Mouse (Mus musculus) embryonic facial prominence, embryonic 12.5 days (tissue): ENCODE measurements around the gene Taf4. TPM values are rescaled to one million over a fixed set of nuclear protein-coding genes. Genes with fewer than 3 reads are reported as not detected.

ENCODE experiments used
- ATAC-seq: fragments of 200-750 bp; cut with Nextera tagmentation; 2 replicates; pipeline ENCODE4 v1.8.0; 2017; ENCODE audit not compliant: insufficient number of reproducible peaks, insufficient read depth, low FRiP score, low TSS enrichment
- H3K27ac ChIP-seq: fragments of 300-500 bp; sonication (generic); 2 replicates; pipeline ENCODE4 v1.5.1; 2016; ENCODE audit warnings: mild to moderate bottlenecking
- H3K27me3 ChIP-seq: fragments of 300-500 bp; sonication (generic); 2 replicates; pipeline ENCODE4 v1.6.1; 2016; ENCODE audit warnings: mild to moderate bottlenecking, moderate library complexity
- H3K36me3 ChIP-seq: fragments of 300-500 bp; sonication (generic); 2 replicates; pipeline ENCODE4 v1.6.1; 2016; ENCODE audit warnings: mild to moderate bottlenecking
- H3K4me1 ChIP-seq: fragments of 300-500 bp; sonication (generic); 2 replicates; pipeline ENCODE4 v1.6.1; 2016
- H3K4me2 ChIP-seq: fragments of 300-500 bp; sonication (generic); replicated peaks from 2 replicates; pipeline ENCODE4 v1.6.1; 2016; ENCODE audit warnings: mild to moderate bottlenecking, moderate library complexity
- H3K4me3 ChIP-seq: fragments of 300-500 bp; sonication (generic); 2 replicates; pipeline ENCODE4 v1.5.1; 2016; ENCODE audit warnings: mild to moderate bottlenecking
- H3K9ac ChIP-seq: fragments of 300-500 bp; sonication (generic); 2 replicates; pipeline ENCODE4 v1.6.1; 2016; ENCODE audit warnings: mild to moderate bottlenecking, moderate library complexity
- H3K9me3 ChIP-seq: fragments of 300-500 bp; sonication (generic); 2 replicates; pipeline ENCODE4 v1.6.1; 2016; ENCODE audit warnings: mild to moderate bottlenecking, moderate library complexity
- WGBS: fragments of 180-500 bp; shearing (Covaris S2); methylation state at CpG from one replicate; pipeline ENCODE4 v1.1.7; 2016; 5-methylcytosine and 5-hydroxymethylcytosine counted together
- polyA plus RNA-seq: library from polyadenylated mRNA; unstranded; fragments of >200 nt; fragmentation: Nextera tagmentation; extraction: Ambion mirVana; gene quantifications from 2 replicates; pipeline ENCODE4 v1.2.1, GENCODE M21; 2016

The Taf4 gene
- polyA plus RNA-seq, 1 experiment from 2014 or later: 3.8 TPM

GRCm38 (mm10) chr2:180010686-180011085, 34.2 kb upstream of the Taf4 start:
- Histone ChIP-seq H3K27ac (no peak overlapping the region), H3K36me3 (no peaks in the 10 kb centered on the region), H3K4me3 (no peak overlapping the region), H3K9ac (no peak overlapping the region), H3K4me2 (no peak overlapping the region), H3K27me3 (no peaks in the 10 kb centered on the region), H3K4me1 (no peaks in the 10 kb centered on the region), H3K9me3 (0 out of 2 replicates have a peak, but pooled peaks cover 3% of the 10 kb centered on the region)
- WGBS: 92% methylated on average over 7 of the region's 7 CpGs
- no peak for ATAC-seq

DNA sequence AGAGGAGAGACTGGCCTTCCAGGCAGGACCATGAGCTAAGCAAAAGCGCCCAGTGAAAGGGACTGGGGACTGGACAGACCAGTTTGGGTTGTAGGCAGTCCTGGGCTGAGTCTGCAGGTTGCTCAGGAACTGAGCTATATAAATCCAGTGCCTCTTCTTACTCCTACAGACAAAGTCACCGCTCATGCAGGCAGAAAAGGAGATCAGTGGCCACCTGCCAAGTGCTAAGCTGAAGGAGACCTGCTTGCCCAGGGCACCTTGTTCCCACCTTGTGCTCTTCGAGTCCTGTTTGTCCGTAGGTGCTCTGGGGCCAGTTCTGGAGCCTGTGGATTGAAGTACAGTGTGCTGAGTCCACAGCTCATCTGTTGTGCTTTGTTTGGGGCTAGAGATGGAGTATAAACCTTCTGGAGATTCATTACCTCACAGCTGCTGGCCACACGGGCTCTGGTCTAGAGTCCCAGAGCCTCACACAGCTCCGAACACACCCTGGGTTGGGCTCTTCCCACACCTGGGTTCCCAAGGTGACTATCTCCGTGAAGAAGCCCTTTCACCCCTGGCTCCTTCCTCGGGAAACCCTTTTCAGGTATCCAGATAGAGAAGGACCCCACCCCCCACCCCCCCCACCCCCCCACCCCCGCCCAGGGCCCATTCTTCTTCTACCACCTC, 30.0 kb upstream of the Taf4 start:
- H3K27ac ChIP-seq: no peak overlapping the region
- no peak overlapping the region for H3K4me3 ChIP-seq
- H3K9me3 ChIP-seq: 0 out of 2 replicates have a peak, but pooled peaks cover 2% of the 10 kb centered on the region
- no peaks in the 10 kb centered on the region for H3K27me3 ChIP-seq
- no peak for ATAC-seq
- no peak overlapping the region for H3K9ac ChIP-seq
- 45% methylated on average over 9 of the region's 9 CpGs for WGBS
- no peak overlapping the region for H3K4me2 ChIP-seq
- H3K4me1 ChIP-seq: no peaks in the 10 kb centered on the region
- H3K36me3 ChIP-seq: no peaks in the 10 kb centered on the region

- ATAC-seq: no peak
- Histone ChIP-seq H3K4me2 (no peak overlapping the region), H3K9ac (no peak overlapping the region), H3K4me3 (no peak overlapping the region), H3K4me1 (no peaks in the 10 kb centered on the region), H3K36me3 (no peaks in the 10 kb centered on the region), H3K27ac (no peak overlapping the region), H3K27me3 (no peaks in the 10 kb centered on the region), H3K9me3 (no peaks in the 10 kb centered on the region)
- 55% methylated on average over 5 of the region's 5 CpGs for WGBS
Measured at GRCm38 (mm10) chr2:180005656-180006351, 29.4 kb upstream of the Taf4 start.

DNA sequence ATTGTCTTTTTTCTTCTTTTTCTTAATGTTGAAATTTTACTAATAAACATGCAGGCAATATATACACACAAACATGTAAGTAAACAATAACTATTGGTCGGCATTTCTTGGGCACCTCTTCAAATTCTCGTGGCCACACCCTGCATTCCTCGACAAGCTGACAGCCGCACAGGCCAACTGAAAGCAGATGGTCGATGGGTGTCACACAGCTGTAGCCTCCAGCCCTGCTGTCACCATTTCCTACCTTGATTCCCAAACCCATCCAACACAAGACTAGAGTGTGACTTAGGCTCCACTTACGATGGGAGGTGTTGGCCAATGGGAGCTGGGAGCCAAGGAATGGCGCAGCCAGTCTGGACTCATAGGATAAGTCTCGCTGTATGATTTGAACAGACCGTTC, 25.2 kb upstream of the Taf4 start:
- Histone ChIP-seq H3K9ac (no peak overlapping the region), H3K4me3 (no peak overlapping the region), H3K27ac (no peak overlapping the region), H3K36me3 (no peaks in the 10 kb centered on the region), H3K9me3 (no peaks in the 10 kb centered on the region), H3K4me1 (no peaks in the 10 kb centered on the region), H3K27me3 (no peaks in the 10 kb centered on the region), H3K4me2 (no peak overlapping the region)
- WGBS: 91% methylated on average over 9 of the region's 9 CpGs
- ATAC-seq: no peak

DNA sequence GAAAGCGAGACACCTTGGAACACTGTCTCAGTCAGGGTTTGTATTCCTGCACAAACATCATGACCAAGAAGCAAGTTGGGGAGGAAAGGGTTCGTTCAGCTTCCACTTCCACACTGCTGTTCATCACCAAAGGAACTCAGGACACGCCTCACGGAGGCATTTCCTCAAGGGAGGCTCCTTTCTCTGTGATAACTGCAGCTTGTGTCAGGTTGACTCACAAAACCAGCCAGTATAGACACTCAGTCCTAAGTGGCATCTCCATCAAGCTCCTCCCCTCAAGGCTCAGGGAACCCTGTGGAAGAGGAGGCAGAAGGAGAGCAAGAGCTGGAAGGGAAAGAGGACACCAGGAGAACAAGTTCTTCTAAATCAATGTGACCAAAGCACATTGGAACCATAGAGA, 22.0 kb upstream of the Taf4 start:
- Histone ChIP-seq H3K36me3 (no peaks in the 10 kb centered on the region), H3K27ac (no peak overlapping the region), H3K4me2 (no peak overlapping the region), H3K9me3 (no peaks in the 10 kb centered on the region), H3K4me3 (no peak overlapping the region), H3K4me1 (no peaks in the 10 kb centered on the region), H3K9ac (no peak overlapping the region), H3K27me3 (no peaks in the 10 kb centered on the region)
- ATAC-seq: no peak
- WGBS: 73% methylated on average over 4 of the region's 4 CpGs

DNA sequence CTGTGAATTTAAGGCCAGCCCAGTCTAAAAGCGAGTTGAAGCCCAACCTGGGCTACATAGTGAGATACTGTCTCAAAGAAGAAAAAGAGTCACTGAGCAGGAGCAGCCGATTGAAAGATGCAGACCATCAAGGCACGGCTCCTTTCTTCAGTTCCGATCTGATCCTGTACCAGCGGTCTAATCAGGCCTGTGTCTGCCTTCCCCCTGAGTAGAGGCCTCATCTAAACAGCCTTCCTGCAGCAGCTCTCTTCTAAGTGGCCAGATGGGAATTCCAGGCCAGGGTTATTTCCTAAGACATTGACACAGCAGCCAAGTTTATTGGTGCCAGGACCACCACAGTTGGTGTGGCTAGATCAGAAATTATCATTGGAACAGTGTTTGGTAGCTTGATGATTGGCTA, 16.6 kb upstream of the Taf4 start:
- H3K27me3 ChIP-seq: no peaks in the 10 kb centered on the region
- no peak overlapping the region for H3K4me3 ChIP-seq
- H3K9me3 ChIP-seq: no peaks in the 10 kb centered on the region
- no peak overlapping the region for H3K9ac ChIP-seq
- no peak overlapping the region for H3K27ac ChIP-seq
- ATAC-seq: no peak
- 84% methylated on average over 5 of the region's 5 CpGs for WGBS
- H3K4me2 ChIP-seq: no peak overlapping the region
- H3K4me1 ChIP-seq: no peaks in the 10 kb centered on the region
- no peaks in the 10 kb centered on the region for H3K36me3 ChIP-seq

DNA sequence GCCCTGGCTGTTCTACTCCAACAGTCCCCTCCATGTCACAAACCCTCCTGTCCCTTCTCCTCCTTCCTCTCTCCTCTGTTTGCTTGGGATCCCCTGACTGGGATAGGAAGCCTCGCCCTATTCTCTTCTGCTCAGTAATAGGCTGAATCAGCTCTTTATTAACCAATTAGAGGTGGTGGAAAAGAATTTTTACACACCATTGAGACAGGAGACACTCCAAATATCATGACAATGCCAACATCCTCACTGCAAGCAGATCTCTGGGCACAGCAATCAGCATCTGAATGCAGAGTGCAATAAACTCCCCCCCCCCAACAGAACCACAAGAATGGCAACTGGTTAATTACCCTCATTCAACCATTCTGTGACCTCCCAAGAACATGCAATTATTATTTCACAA, 12.7 kb upstream of the Taf4 start:
- no peak overlapping the region for H3K4me3 ChIP-seq
- H3K9ac ChIP-seq: no peak overlapping the region
- no peaks in the 10 kb centered on the region for H3K36me3 ChIP-seq
- no peaks in the 10 kb centered on the region for H3K9me3 ChIP-seq
- WGBS: 54% methylated on average over 1 of the region's 1 CpGs
- peaks cover 5% of the 10 kb centered on the region; the same call in 1 of the 2 replicates for H3K4me1 ChIP-seq
- H3K27me3 ChIP-seq: no peaks in the 10 kb centered on the region
- no peak overlapping the region for H3K27ac ChIP-seq
- no peak overlapping the region for H3K4me2 ChIP-seq
- ATAC-seq: no peak

DNA sequence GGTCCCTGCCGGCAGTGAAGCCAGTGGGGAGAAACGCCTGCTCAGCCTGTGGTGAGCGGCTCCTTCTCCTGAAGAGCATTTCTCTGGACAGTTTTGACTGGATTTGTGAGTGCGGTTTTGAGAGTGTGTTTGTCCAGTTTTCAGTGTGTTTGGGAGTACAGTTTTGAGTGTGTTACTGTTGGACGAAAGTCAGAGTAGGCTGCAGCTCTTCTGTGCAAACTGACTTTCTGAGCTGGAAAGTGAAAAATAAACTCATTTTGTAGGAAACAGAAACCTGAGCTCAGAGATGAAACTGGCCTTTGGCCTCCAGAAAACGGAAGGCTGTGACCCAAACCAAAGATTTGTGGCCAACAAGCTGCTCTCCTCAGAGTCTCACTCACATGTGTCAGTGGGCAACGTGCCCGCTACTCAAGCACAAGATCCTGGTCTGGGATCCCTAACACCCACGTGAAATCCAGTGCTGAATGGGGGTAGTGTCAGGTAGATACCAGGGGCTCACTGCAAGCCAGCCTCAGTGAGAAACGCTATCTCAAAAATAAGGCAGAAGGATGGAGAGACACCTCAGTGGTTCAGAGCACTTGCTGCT, 10.1 kb upstream of the Taf4 start:
- H3K4me3 ChIP-seq: no peak overlapping the region
- no peak overlapping the region for H3K27ac ChIP-seq
- H3K9me3 ChIP-seq: no peaks in the 10 kb centered on the region
- H3K4me2 ChIP-seq: no peak overlapping the region
- WGBS: 71% methylated on average over 10 of the region's 10 CpGs
- H3K36me3 ChIP-seq: no peaks in the 10 kb centered on the region
- ATAC-seq: no peak
- H3K27me3 ChIP-seq: no peaks in the 10 kb centered on the region
- no peak overlapping the region for H3K9ac ChIP-seq
- peaks cover 5% of the 10 kb centered on the region; the same call in 1 of the 2 replicates for H3K4me1 ChIP-seq

GRCm38 (mm10) chr2:179985695-179986094, 9.2 kb upstream of the Taf4 start:
- Histone ChIP-seq H3K27me3 (no peaks in the 10 kb centered on the region), H3K9me3 (no peaks in the 10 kb centered on the region), H3K4me2 (no peak overlapping the region), H3K36me3 (no peaks in the 10 kb centered on the region), H3K4me3 (no peak overlapping the region), H3K4me1 (peaks cover 5% of the 10 kb centered on the region; the same call in 1 of the 2 replicates), H3K27ac (no peak overlapping the region), H3K9ac (peak overlapping the region; percentile 5; the same call in 1 of the 2 replicates)
- no peak for ATAC-seq
- WGBS: 88% methylated on average over 1 of the region's 1 CpGs

- H3K4me3 ChIP-seq: no peak overlapping the region
- H3K27ac ChIP-seq: no peak overlapping the region
- no peak overlapping the region for H3K4me2 ChIP-seq
- no peaks in the 10 kb centered on the region for H3K27me3 ChIP-seq
- peaks cover 5% of the 10 kb centered on the region; the same call in 1 of the 2 replicates for H3K4me1 ChIP-seq
- no peak overlapping the region for H3K9ac ChIP-seq
- H3K9me3 ChIP-seq: no peaks in the 10 kb centered on the region
- H3K36me3 ChIP-seq: no peaks in the 10 kb centered on the region
- 38% methylated on average over 7 of the region's 7 CpGs for whole genome bisulfite sequencing
- no peak for ATAC-seq
Measured at GRCm38 (mm10) chr2:179984830-179985229, 8.4 kb upstream of the Taf4 start.

- H3K4me2 ChIP-seq: no peak overlapping the region
- no peak overlapping the region for H3K4me3 ChIP-seq
- H3K9ac ChIP-seq: no peak overlapping the region
- no peaks in the 10 kb centered on the region for H3K36me3 ChIP-seq
- ATAC-seq: no peak
- H3K27ac ChIP-seq: no peak overlapping the region
- peaks cover 10% of the 10 kb centered on the region for H3K4me1 ChIP-seq
- WGBS: 87% methylated on average over 3 of the region's 3 CpGs
- H3K9me3 ChIP-seq: no peaks in the 10 kb centered on the region
- H3K27me3 ChIP-seq: no peaks in the 10 kb centered on the region
Measured at GRCm38 (mm10) chr2:179982715-179983114, 6.3 kb upstream of the Taf4 start.

- ATAC-seq: no peak
- Histone ChIP-seq H3K4me1 (peaks cover 11% of the 10 kb centered on the region), H3K4me2 (no peak overlapping the region), H3K9ac (no peak overlapping the region), H3K27ac (no peak overlapping the region), H3K36me3 (no peaks in the 10 kb centered on the region), H3K4me3 (no peak overlapping the region), H3K9me3 (no peaks in the 10 kb centered on the region), H3K27me3 (no peaks in the 10 kb centered on the region)
- 46% methylated on average over 4 of the region's 4 CpGs for WGBS
Measured at GRCm38 (mm10) chr2:179980616-179981015, 4.2 kb upstream of the Taf4 start.
